Mouse (Mus musculus): ENCODE measurements around the gene Mgl2. TPM values are rescaled to one million over a fixed set of nuclear protein-coding genes. Genes with fewer than 3 reads are reported as not detected.

Mgl2 gene
- polyA plus RNA-seq, 1 experiment: 6.8 TPM

DNA sequence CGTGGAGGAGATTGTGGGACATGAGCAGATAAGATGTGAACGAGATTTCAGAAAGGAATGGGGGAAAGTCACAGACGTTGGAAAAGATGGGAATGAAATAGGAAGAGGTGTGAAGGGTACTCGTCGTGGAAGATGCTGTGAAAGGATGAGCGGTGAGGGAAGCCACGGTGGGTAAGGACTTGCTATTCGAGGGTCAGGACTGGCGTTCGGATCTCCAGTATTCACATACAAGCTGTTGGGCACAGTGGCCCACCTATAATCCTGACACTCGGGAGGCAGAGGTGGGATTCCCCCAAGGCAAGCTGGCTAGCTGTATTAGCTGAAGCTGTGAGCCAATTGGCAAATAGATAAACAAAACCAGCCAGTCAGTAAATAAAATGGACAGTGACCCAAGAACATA, 48.6 kb downstream of the Mgl2 start:
- TF ChIP-seq POLR2A (IDR thresholded peaks at IDR 0.05; ENCODE audit: control insufficient read depth, extremely low read depth, insufficient read depth, low read length, poor library complexity): no peak
- TF ChIP-seq CTCF (IDR thresholded peaks at IDR 0.05; ENCODE audit: borderline replicate concordance, control insufficient read depth, extremely low read depth, insufficient read depth, low read length, poor library complexity): no peak
- Histone ChIP-seq H3K27ac (ENCODE audit: control insufficient read depth, insufficient read depth, low read length) (no peak overlapping the region), H3K36me3 (ENCODE audit: control insufficient read depth, insufficient read depth, low read length) (no peaks in the 10 kb centered on the region), H3K27me3 (ENCODE audit: control insufficient read depth, insufficient read depth, low read length) (no peaks in the 10 kb centered on the region), H3K4me1 (replicated peaks; ENCODE audit: control insufficient read depth, insufficient read depth, low read length) (no peaks in the 10 kb centered on the region; the same call in 1 of the 2 replicates), H3K4me3 (ENCODE audit: control insufficient read depth, insufficient read depth, low read length) (no peak overlapping the region)
- 90% methylated on average over 11 of the region's 11 CpGs for WGBS
- no peak for DNase-seq

DNA sequence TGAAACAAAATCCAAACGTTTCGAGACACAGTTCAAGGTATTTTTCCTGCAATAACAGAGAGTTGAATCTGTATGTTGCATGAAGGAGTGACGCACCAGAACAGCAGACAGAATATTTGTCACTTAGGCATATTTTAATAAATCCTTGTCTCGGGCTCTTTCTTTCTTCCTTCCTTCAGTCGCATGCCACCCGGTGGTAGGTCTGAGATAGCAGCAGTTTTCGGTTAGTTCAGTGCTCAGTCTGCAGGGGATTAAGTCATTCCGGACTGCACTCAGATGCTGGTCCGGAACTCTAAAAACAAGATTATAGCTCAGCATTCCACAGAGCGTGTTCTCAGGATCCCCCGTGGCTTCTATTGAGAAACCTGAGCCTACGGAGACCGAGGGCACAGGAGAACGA, 49.3 kb downstream of the Mgl2 start:
- H3K27me3 ChIP-seq (ENCODE audit: control insufficient read depth, insufficient read depth, low read length): no peaks in the 10 kb centered on the region
- no peak for TF ChIP-seq CTCF (IDR thresholded peaks at IDR 0.05; ENCODE audit: borderline replicate concordance, control insufficient read depth, extremely low read depth, insufficient read depth, low read length, poor library complexity)
- no peak for TF ChIP-seq POLR2A (IDR thresholded peaks at IDR 0.05; ENCODE audit: control insufficient read depth, extremely low read depth, insufficient read depth, low read length, poor library complexity)
- H3K27ac ChIP-seq (ENCODE audit: control insufficient read depth, insufficient read depth, low read length): no peak overlapping the region
- H3K4me1 ChIP-seq (replicated peaks; ENCODE audit: control insufficient read depth, insufficient read depth, low read length): no peaks in the 10 kb centered on the region; the same call in 1 of the 2 replicates
- no peak for DNase-seq
- WGBS: 37% methylated on average over 14 of the region's 14 CpGs
- no peaks in the 10 kb centered on the region for H3K36me3 ChIP-seq (ENCODE audit: control insufficient read depth, insufficient read depth, low read length)
- no peak overlapping the region for H3K4me3 ChIP-seq (ENCODE audit: control insufficient read depth, insufficient read depth, low read length)

DNA sequence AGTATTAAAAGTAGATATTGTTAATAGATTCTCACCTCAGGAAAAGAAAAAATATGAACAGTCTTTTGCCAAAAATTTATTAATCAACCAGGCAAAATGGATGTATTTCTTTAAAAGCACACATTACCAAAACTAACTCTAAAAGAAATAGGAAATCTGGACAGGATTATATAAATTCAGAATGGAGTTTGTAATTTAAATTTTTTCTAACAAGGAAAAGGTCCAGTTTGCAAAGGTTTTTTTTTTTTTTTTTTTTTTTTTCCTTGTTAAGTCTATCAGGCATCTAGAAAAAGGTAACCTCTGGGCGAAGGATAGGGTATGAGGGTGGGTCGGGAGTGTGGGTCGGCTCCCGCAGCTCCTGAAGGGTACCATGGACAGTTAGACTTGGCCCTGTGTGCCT, 50.4 kb downstream of the Mgl2 start:
- Histone ChIP-seq H3K4me3 (ENCODE audit: control insufficient read depth, insufficient read depth, low read length) (no peak overlapping the region), H3K36me3 (ENCODE audit: control insufficient read depth, insufficient read depth, low read length) (no peaks in the 10 kb centered on the region), H3K27ac (ENCODE audit: control insufficient read depth, insufficient read depth, low read length) (no peak overlapping the region), H3K27me3 (ENCODE audit: control insufficient read depth, insufficient read depth, low read length) (no peaks in the 10 kb centered on the region), H3K4me1 (replicated peaks; ENCODE audit: control insufficient read depth, insufficient read depth, low read length) (no peaks in the 10 kb centered on the region)
- WGBS: 98% methylated on average over 4 of the region's 4 CpGs
- no peak for DNase-seq
- TF ChIP-seq CTCF (IDR thresholded peaks at IDR 0.05; ENCODE audit: borderline replicate concordance, control insufficient read depth, extremely low read depth, insufficient read depth, low read length, poor library complexity) (no peak), POLR2A (IDR thresholded peaks at IDR 0.05; ENCODE audit: control insufficient read depth, extremely low read depth, insufficient read depth, low read length, poor library complexity) (no peak)

GRCm38 (mm10) chr11:70185120-70185519, 55.0 kb downstream of the Mgl2 start:
- WGBS: 20% methylated on average over 7 of the region's 7 CpGs
- H3K4me3 ChIP-seq (ENCODE audit: control insufficient read depth, insufficient read depth, low read length): no peak overlapping the region
- no peaks in the 10 kb centered on the region for H3K4me1 ChIP-seq (replicated peaks; ENCODE audit: control insufficient read depth, insufficient read depth, low read length)
- no peak for DNase-seq
- H3K27me3 ChIP-seq (ENCODE audit: control insufficient read depth, insufficient read depth, low read length): no peaks in the 10 kb centered on the region
- H3K36me3 ChIP-seq (ENCODE audit: control insufficient read depth, insufficient read depth, low read length): no peaks in the 10 kb centered on the region
- no peak overlapping the region for H3K27ac ChIP-seq (ENCODE audit: control insufficient read depth, insufficient read depth, low read length)
- TF ChIP-seq CTCF (IDR thresholded peaks at IDR 0.05; ENCODE audit: borderline replicate concordance, control insufficient read depth, extremely low read depth, insufficient read depth, low read length, poor library complexity): no peak
- TF ChIP-seq POLR2A (IDR thresholded peaks at IDR 0.05; ENCODE audit: control insufficient read depth, extremely low read depth, insufficient read depth, low read length, poor library complexity): no peak

Other genes starting within 250 kb of the Mgl2 start
- gene Kctd11, start 248.9 kb upstream of the Mgl2 start, polyA plus RNA-seq (2012; rRNA removed): 6.2 and 8.0 TPM in 2 replicates
- gene Acap1, start 234.8 kb upstream of the Mgl2 start, polyA plus RNA-seq (2012; rRNA removed): 405 and 462 TPM in 2 replicates
- gene 2810408A11Rik, start 229.3 kb upstream of the Mgl2 start, polyA plus RNA-seq (2012; rRNA removed): 7.1 and 10.2 TPM in 2 replicates
- gene Neurl4, start 229.3 kb upstream of the Mgl2 start, polyA plus RNA-seq (2012; rRNA removed): 85.3 and 90.7 TPM in 2 replicates
- 236 and 272 TPM in 2 replicates for gene Gps2, start 216.4 kb upstream of the Mgl2 start, polyA plus RNA-seq (2012; rRNA removed)
- gene Eif5a, start 208.4 kb upstream of the Mgl2 start, polyA plus RNA-seq (2012; rRNA removed): 618 and 719 TPM in 2 replicates
- gene Ybx2, start 194.5 kb upstream of the Mgl2 start, polyA plus RNA-seq (2012; rRNA removed): 20.0 and 49.6 TPM in 2 replicates
- gene Slc2a4, start 182.1 kb upstream of the Mgl2 start, polyA plus RNA-seq (2012; rRNA removed): 36.3 and 58.9 TPM in 2 replicates
- gene Cldn7, start 165.6 kb upstream of the Mgl2 start, polyA plus RNA-seq (2012; rRNA removed): 6.0 and 6.5 TPM in 2 replicates
- gene Ctdnep1, start 149.2 kb upstream of the Mgl2 start, polyA plus RNA-seq (2012; rRNA removed): 133 and 148 TPM in 2 replicates
- 69.4 and 75.3 TPM in 2 replicates for gene Elp5, start 147.8 kb upstream of the Mgl2 start, polyA plus RNA-seq (2012; rRNA removed)
- 270 and 395 TPM in 2 replicates for gene Gabarap, start 139.2 kb upstream of the Mgl2 start, polyA plus RNA-seq (2012; rRNA removed)
- gene Phf23, start 134.6 kb upstream of the Mgl2 start, polyA plus RNA-seq (2012; rRNA removed): 36.5 and 43.4 TPM in 2 replicates
- 52.4 and 55.7 TPM in 2 replicates for gene Dvl2, start 129.7 kb upstream of the Mgl2 start, polyA plus RNA-seq (2012; rRNA removed)
- 88.5 and 110 TPM in 2 replicates for gene Acadvl, start 114.9 kb upstream of the Mgl2 start, polyA plus RNA-seq (2012; rRNA removed)
- gene Dlg4, start 113.4 kb upstream of the Mgl2 start, polyA plus RNA-seq (2012; rRNA removed): 71.7 and 72.1 TPM in 2 replicates
- 1.3 TPM in 1 of 2 replicates, not detected in the other for gene Asgr1, start 76.2 kb upstream of the Mgl2 start, polyA plus RNA-seq (2012; rRNA removed)
- 0.65 and 1.2 TPM in 2 replicates for gene Asgr2, start 37.7 kb upstream of the Mgl2 start, polyA plus RNA-seq (2012; rRNA removed)
- 4.1 and 4.6 TPM in 2 replicates for gene Clec10a, start 25.9 kb downstream of the Mgl2 start, polyA plus RNA-seq (2012; rRNA removed)
- gene Slc16a11, start 82.4 kb downstream of the Mgl2 start, polyA plus RNA-seq (2012; rRNA removed): 4.5 and 5.3 TPM in 2 replicates
- gene Slc16a13, start 90.7 kb downstream of the Mgl2 start, polyA plus RNA-seq (2012; rRNA removed): 2.9 and 6.1 TPM in 2 replicates
- 0.97 and 1.6 TPM in 2 replicates for gene Bcl6b, start 99.5 kb downstream of the Mgl2 start, polyA plus RNA-seq (2012; rRNA removed)
- 150 and 153 TPM in 2 replicates for gene 0610010K14Rik, start 107.6 kb downstream of the Mgl2 start, polyA plus RNA-seq (2012; rRNA removed)
- 11.1 and 11.6 TPM in 2 replicates for gene Gm21988, start 109.5 kb downstream of the Mgl2 start, polyA plus RNA-seq (2012; rRNA removed)
- 173 and 186 TPM in 2 replicates for gene Rnasek, start 109.5 kb downstream of the Mgl2 start, polyA plus RNA-seq (2012; rRNA removed)
- 0.68 and 1.2 TPM in 2 replicates for gene Alox12, start 125.0 kb downstream of the Mgl2 start, polyA plus RNA-seq (2012; rRNA removed)
- 38.5 and 44.2 TPM in 2 replicates for gene Alox12e, start 192.3 kb downstream of the Mgl2 start, polyA plus RNA-seq (2012; rRNA removed)
- gene Alox15, start 221.7 kb downstream of the Mgl2 start, polyA plus RNA-seq (2012; rRNA removed): 10.3 and 14.5 TPM in 2 replicates

Data from thymus, adult 2 months (tissue).